Mouse (Mus musculus) midbrain, embryonic 16.5 days (tissue): ENCODE measurements at regions not wholly inside any gene's neighbourhood (a gene's known extent, or its start where the extent isn't known, plus 50 kb on each side); places are given as distances from the start of the nearest gene placed in this dataset.

ENCODE experiments used
- ATAC-seq: fragments of 200-750 bp; cut with Nextera tagmentation; 2 replicates; pipeline ENCODE4 v1.8.0; 2017; ENCODE audit warnings: moderate TSS enrichment
- H3K27ac ChIP-seq: fragments of 300-500 bp; sonication (generic); 2 replicates; pipeline ENCODE4 v1.5.1; 2014; ENCODE audit warnings: mild to moderate bottlenecking, low read length, mixed read lengths
- H3K27me3 ChIP-seq: fragments of 300-500 bp; sonication (generic); 2 replicates; pipeline ENCODE4 v1.6.1; 2014; ENCODE audit warnings: low read depth, low read length, mixed read lengths; ENCODE audit not compliant: control insufficient read depth, insufficient read depth
- H3K36me3 ChIP-seq: fragments of 300-500 bp; sonication (generic); 2 replicates; pipeline ENCODE4 v1.6.1; 2014; ENCODE audit warnings: mild to moderate bottlenecking, low read length, moderate library complexity, mixed read lengths; ENCODE audit not compliant: control insufficient read depth, insufficient read depth
- H3K4me1 ChIP-seq: fragments of 300-500 bp; sonication (generic); 2 replicates; pipeline ENCODE4 v1.6.1; 2014; ENCODE audit warnings: mild to moderate bottlenecking, low read length, mixed read lengths; ENCODE audit not compliant: control insufficient read depth, insufficient read depth
- H3K4me2 ChIP-seq: fragments of 300-500 bp; sonication (generic); 2 replicates; pipeline ENCODE4 v1.6.1; 2014; ENCODE audit warnings: mild to moderate bottlenecking, low read length, mixed read lengths
- H3K4me3 ChIP-seq: fragments of 300-500 bp; sonication (generic); 2 replicates; pipeline ENCODE4 v1.5.1; 2014; ENCODE audit warnings: low read depth, mild to moderate bottlenecking, low read length, moderate library complexity, mixed read lengths
- H3K9ac ChIP-seq: fragments of 300-500 bp; sonication (generic); 2 replicates; pipeline ENCODE4 v1.6.1; 2014; ENCODE audit warnings: low read depth, low read length, mixed read lengths
- H3K9me3 ChIP-seq: fragments of 300-500 bp; sonication (generic); replicated peaks from 2 replicates; pipeline ENCODE4 v1.6.1; 2014; ENCODE audit warnings: mild to moderate bottlenecking, low read length, mixed read lengths; ENCODE audit not compliant: control insufficient read depth, poor library complexity, severe bottlenecking
- WGBS: fragments of 180-500 bp; shearing (Covaris S2); extraction: QIAGEN DNeasy Blood & Tissue Kit; methylation state at CpG from one replicate; pipeline ENCODE4 v1.1.7; 2014; 5-methylcytosine and 5-hydroxymethylcytosine counted together

DNA sequence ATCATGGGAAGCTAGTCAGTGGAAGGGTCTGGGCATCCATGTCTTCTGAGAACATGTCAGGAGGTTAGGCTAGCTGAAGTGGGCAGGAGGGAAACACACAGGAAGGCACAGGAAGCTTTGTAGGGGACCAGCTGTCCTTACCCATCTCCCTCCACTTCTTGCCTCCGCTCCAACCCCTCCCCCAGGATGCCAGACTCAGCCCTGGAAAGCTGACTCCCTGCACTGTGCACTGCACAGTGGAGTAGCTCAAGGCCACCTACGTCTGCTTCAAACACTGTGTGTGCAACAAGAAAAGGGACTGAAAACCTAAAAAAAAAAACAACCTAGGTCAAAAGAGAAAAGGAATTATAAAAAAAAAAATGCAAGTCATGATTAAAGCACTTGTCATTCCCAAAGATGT lies 97.3 kb downstream of the Zfp706 start:
- H3K4me1 ChIP-seq: no peaks in the 10 kb centered on the region
- WGBS: 73% methylated on average over 2 of the region's 2 CpGs
- H3K27me3 ChIP-seq: no peaks in the 10 kb centered on the region
- ATAC-seq: no peak
- H3K4me2 ChIP-seq: no peak overlapping the region
- H3K36me3 ChIP-seq: no peaks in the 10 kb centered on the region
- H3K4me3 ChIP-seq: no peak overlapping the region
- H3K27ac ChIP-seq: no peak overlapping the region
- H3K9ac ChIP-seq: no peak overlapping the region
- no peaks in the 10 kb centered on the region for H3K9me3 ChIP-seq

DNA sequence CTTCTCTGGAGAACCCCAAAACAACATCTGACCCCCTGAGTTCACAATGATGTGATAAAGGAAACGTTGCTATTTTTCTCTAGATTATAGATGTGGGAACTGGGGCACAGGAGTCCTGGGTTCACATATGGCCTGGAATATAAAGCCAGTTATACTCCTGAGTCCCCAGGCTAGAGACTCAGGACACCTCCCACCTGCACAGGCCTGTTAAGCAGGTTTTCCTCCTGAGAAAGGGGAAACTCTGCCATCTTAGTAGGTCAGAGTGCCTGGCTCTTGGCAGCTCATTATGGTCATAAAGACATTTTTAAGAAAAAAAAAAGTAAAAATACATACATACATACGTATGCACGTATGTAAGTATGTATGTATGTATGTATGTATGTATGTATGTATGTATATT lies 98.1 kb downstream of the Zfp706 start:
- 93% methylated on average over 3 of the region's 3 CpGs for WGBS
- no peak overlapping the region for H3K4me3 ChIP-seq
- no peak for ATAC-seq

GRCm38 (mm10) chr15:36906789-36907188 lies 100.8 kb downstream of the Zfp706 start:
- Histone ChIP-seq H3K27me3 (no peaks in the 10 kb centered on the region), H3K4me3 (no peak overlapping the region), H3K9me3 (no peaks in the 10 kb centered on the region), H3K4me2 (no peak overlapping the region), H3K27ac (no peak overlapping the region), H3K4me1 (peaks cover 5% of the 10 kb centered on the region), H3K36me3 (no peaks in the 10 kb centered on the region), H3K9ac (no peak overlapping the region)
- 92% methylated on average over 5 of the region's 5 CpGs for WGBS
- ATAC-seq: no peak

More for the DNA sequence above, 98.1 kb downstream of the Zfp706 start:
- Histone ChIP-seq H3K27ac (no peak overlapping the region), H3K9me3 (no peaks in the 10 kb centered on the region), H3K27me3 (no peaks in the 10 kb centered on the region), H3K4me2 (no peak overlapping the region), H3K4me1 (no peaks in the 10 kb centered on the region), H3K9ac (no peak overlapping the region), H3K36me3 (no peaks in the 10 kb centered on the region)

GRCm38 (mm10) chr15:36906052-36906451 lies 101.5 kb downstream of the Zfp706 start:
- H3K27ac ChIP-seq: no peak overlapping the region
- H3K36me3 ChIP-seq: no peaks in the 10 kb centered on the region
- WGBS: 87% methylated on average over 3 of the region's 3 CpGs
- no peak for ATAC-seq
- no peak overlapping the region for H3K9ac ChIP-seq
- no peak overlapping the region for H3K4me2 ChIP-seq
- no peaks in the 10 kb centered on the region for H3K27me3 ChIP-seq
- H3K4me1 ChIP-seq: peaks cover 12% of the 10 kb centered on the region
- H3K9me3 ChIP-seq: no peaks in the 10 kb centered on the region
- H3K4me3 ChIP-seq: no peak overlapping the region

- no peak overlapping the region for H3K4me3 ChIP-seq
- peaks cover 19% of the 10 kb centered on the region for H3K4me1 ChIP-seq
- no peaks in the 10 kb centered on the region for H3K27me3 ChIP-seq
- H3K27ac ChIP-seq: no peak overlapping the region
- H3K9ac ChIP-seq: no peak overlapping the region
- no peak overlapping the region for H3K4me2 ChIP-seq
- no peaks in the 10 kb centered on the region for H3K9me3 ChIP-seq
- H3K36me3 ChIP-seq: no peaks in the 10 kb centered on the region
- 78% methylated on average over 5 of the region's 5 CpGs for WGBS
- no peak for ATAC-seq
Observed at GRCm38 (mm10) chr15:36903922-36904321, 103.7 kb downstream of the Zfp706 start.

- Histone ChIP-seq H3K9me3 (no peaks in the 10 kb centered on the region), H3K4me2 (no peak overlapping the region), H3K4me1 (peaks cover 19% of the 10 kb centered on the region), H3K9ac (no peak overlapping the region), H3K36me3 (no peaks in the 10 kb centered on the region), H3K27me3 (no peaks in the 10 kb centered on the region), H3K4me3 (no peak overlapping the region), H3K27ac (no peak overlapping the region)
- no peak for ATAC-seq
- 47% methylated on average over 4 of the region's 4 CpGs for WGBS
Observed at GRCm38 (mm10) chr15:36903309-36903708, 104.3 kb downstream of the Zfp706 start.

- Histone ChIP-seq H3K4me1 (peaks cover 19% of the 10 kb centered on the region), H3K27me3 (no peaks in the 10 kb centered on the region), H3K27ac (peak overlapping the region; percentile 77), H3K4me2 (peak overlapping the region; percentile 42), H3K36me3 (no peaks in the 10 kb centered on the region), H3K9ac (peak overlapping the region; percentile 44), H3K4me3 (no peak overlapping the region), H3K9me3 (no peaks in the 10 kb centered on the region)
- WGBS: under 1% methylated on average over 7 of the region's 7 CpGs
- peak; percentile 97 for ATAC-seq
Observed at GRCm38 (mm10) chr15:36901830-36902285, 105.7 kb downstream of the Zfp706 start.

DNA sequence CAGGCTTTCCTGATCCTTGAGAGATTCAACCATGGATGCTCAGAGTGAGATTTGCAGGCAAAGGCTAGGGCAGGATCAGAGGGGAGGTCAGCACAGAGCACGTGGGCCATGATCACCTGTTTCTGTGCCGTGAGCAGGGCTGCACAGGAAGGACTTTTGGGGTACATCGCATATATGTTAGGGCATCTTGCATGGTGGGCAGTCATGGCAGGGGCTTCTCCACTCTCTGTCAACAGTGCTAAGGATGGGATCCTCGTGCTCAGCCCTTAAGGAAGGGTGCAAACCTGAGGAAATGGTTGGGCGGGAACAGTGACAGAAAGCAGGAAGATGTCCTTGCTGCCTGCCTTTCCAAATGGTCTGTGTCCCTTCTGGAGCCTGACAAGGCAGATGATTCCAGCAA lies 106.2 kb downstream of the Zfp706 start:
- Histone ChIP-seq H3K4me3 (no peak overlapping the region), H3K4me2 (peak overlapping the region; percentile 42), H3K4me1 (peaks cover 19% of the 10 kb centered on the region), H3K36me3 (no peaks in the 10 kb centered on the region), H3K9ac (peak overlapping the region; percentile 44), H3K27me3 (no peaks in the 10 kb centered on the region), H3K9me3 (no peaks in the 10 kb centered on the region), H3K27ac (peak overlapping the region; percentile 77)
- WGBS: 58% methylated on average over 5 of the region's 5 CpGs
- ATAC-seq: peak; percentile 59

DNA sequence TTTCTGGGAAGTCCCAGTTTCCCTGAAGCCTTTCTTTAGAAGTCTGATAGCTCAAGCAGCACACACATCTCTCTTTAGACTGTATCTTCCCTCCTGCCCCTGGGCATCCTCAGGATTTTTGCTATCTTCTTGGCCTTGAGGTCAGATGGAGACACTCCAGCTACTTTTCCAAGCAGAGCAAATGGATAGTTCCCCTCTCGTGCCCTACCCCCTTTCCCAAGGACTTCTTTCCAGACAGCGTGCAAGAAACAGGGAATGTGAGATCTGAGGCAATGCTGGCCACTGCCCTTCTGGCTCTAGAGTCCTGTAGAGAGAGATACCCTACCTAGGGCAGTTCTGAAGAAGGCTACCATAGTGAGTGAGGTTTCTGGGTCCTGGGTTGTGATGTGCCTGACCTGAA lies 106.6 kb downstream of the Zfp706 start:
- H3K9me3 ChIP-seq: no peaks in the 10 kb centered on the region
- no peaks in the 10 kb centered on the region for H3K36me3 ChIP-seq
- H3K4me3 ChIP-seq: no peak overlapping the region
- H3K4me2 ChIP-seq: no peak overlapping the region
- ATAC-seq: no peak; the same call in 1 of the 2 replicates
- peaks cover 19% of the 10 kb centered on the region for H3K4me1 ChIP-seq
- WGBS: 72% methylated on average over 2 of the region's 2 CpGs
- 0 out of 2 replicates have a peak overlapping the region, but pooled peaks have one; percentile 10 for H3K9ac ChIP-seq
- no peak overlapping the region for H3K27ac ChIP-seq
- no peaks in the 10 kb centered on the region for H3K27me3 ChIP-seq
